Mouse (Mus musculus): ENCODE data around the gene Tmem161a.

GRCm38 (mm10) chr8:70212112-70213055 lies 40.2 kb downstream of the Tmem161a start, which contains the start of gene Slc25a42:
- no peak for TF ChIP-seq CTCF (IDR thresholded peaks at IDR 0.05; ENCODE audit: control insufficient read depth, insufficient read depth, insufficient read length)
- no peak for TF ChIP-seq MYOD1 (IDR thresholded peaks at IDR 0.05; ENCODE audit: control insufficient read depth, insufficient read length, low read depth)
- no peak for TF ChIP-seq USF1 (IDR thresholded peaks at IDR 0.05; ENCODE audit: low read depth)
- TF ChIP-seq MAX (IDR thresholded peaks at IDR 0.05), result no peak
- no peak for TF ChIP-seq CEBPB (IDR thresholded peaks at IDR 0.05; ENCODE audit: low read depth)
